Mouse (Mus musculus) limb, embryonic 10.5 days (tissue): ENCODE data around the gene Prmt3. TPM values are rescaled to one million over a fixed set of nuclear protein-coding genes. Genes with fewer than 3 reads are reported as not detected.

Source experiments
- DNase-seq: peaks from one replicate; pipeline ENCODE4 v3.0.0-alpha.2; 2017; ENCODE audit warnings: low spot score
- H3K27ac ChIP-seq: fragments of 300-500 bp; sonication (generic); 2 replicates; pipeline ENCODE4 v1.5.1; 2016; ENCODE audit warnings: mild to moderate bottlenecking
- H3K27me3 ChIP-seq: fragments of 300-500 bp; sonication (generic); 2 replicates; pipeline ENCODE4 v1.6.1; 2016; ENCODE audit warnings: low read depth, mild to moderate bottlenecking; ENCODE audit not compliant: poor library complexity, severe bottlenecking
- H3K36me3 ChIP-seq: fragments of 300-500 bp; sonication (generic); 2 replicates; pipeline ENCODE4 v1.6.1; 2016; ENCODE audit warnings: mild to moderate bottlenecking, moderate library complexity
- H3K4me1 ChIP-seq: fragments of 300-500 bp; sonication (generic); 2 replicates; pipeline ENCODE4 v1.6.1; 2016
- H3K4me3 ChIP-seq: fragments of 300-500 bp; sonication (generic); 2 replicates; pipeline ENCODE4 v1.5.1; 2016; ENCODE audit warnings: mild to moderate bottlenecking, moderate library complexity
- H3K9me3 ChIP-seq: fragments of 300-500 bp; sonication (generic); replicated peaks from 2 replicates; pipeline ENCODE4 v1.6.1; 2016; ENCODE audit warnings: mild to moderate bottlenecking
- WGBS: fragments of 180-500 bp; shearing (Covaris S2); methylation state at CpG from one replicate; pipeline ENCODE4 v1.1.7; 2016; 5-methylcytosine and 5-hydroxymethylcytosine counted together
- polyA plus RNA-seq: library from polyadenylated mRNA; unstranded; fragments of >200 nt; fragmentation: Nextera tagmentation; extraction: Ambion mirVana; gene quantifications from 2 replicates; pipeline ENCODE4 v1.2.1, GENCODE M21; 2016

Prmt3 gene
- polyA plus RNA-seq, 1 experiment from 2014 or later = 61.2 TPM

GRCm38 (mm10) chr7:49879051-49879450 is 100.9 kb downstream of the Prmt3 start:
- peaks cover 14% of the 10 kb centered on the region for H3K4me1 ChIP-seq
- H3K27me3 ChIP-seq = no peaks in the 10 kb centered on the region
- no peak overlapping the region for H3K27ac ChIP-seq
- WGBS = 83% methylated on average over 13 of the region's 13 CpGs
- DNase-seq = no peak
- H3K36me3 ChIP-seq = no peaks in the 10 kb centered on the region
- H3K9me3 ChIP-seq = no peaks in the 10 kb centered on the region
- H3K4me3 ChIP-seq = no peak overlapping the region

- no peaks in the 10 kb centered on the region for H3K9me3 ChIP-seq
- peaks cover 14% of the 10 kb centered on the region for H3K4me1 ChIP-seq
- DNase-seq = no peak
- no peaks in the 10 kb centered on the region for H3K27me3 ChIP-seq
- H3K36me3 ChIP-seq = no peaks in the 10 kb centered on the region
- H3K4me3 ChIP-seq = no peak overlapping the region
- no peak overlapping the region for H3K27ac ChIP-seq
- 82% methylated on average over 8 of the region's 8 CpGs for WGBS
Measured at GRCm38 (mm10) chr7:49879998-49880707, 102.0 kb downstream of the Prmt3 start.

GRCm38 (mm10) chr7:49882288-49882687 is 104.1 kb downstream of the Prmt3 start:
- DNase-seq = peak; percentile 30
- peaks cover 21% of the 10 kb centered on the region for H3K4me1 ChIP-seq
- no peaks in the 10 kb centered on the region for H3K27me3 ChIP-seq
- no peaks in the 10 kb centered on the region for H3K36me3 ChIP-seq
- WGBS = 43% methylated on average over 4 of the region's 4 CpGs
- H3K4me3 ChIP-seq = no peak overlapping the region
- H3K27ac ChIP-seq = no peak overlapping the region
- H3K9me3 ChIP-seq = no peaks in the 10 kb centered on the region

- H3K27me3 ChIP-seq = no peaks in the 10 kb centered on the region
- H3K9me3 ChIP-seq = no peaks in the 10 kb centered on the region
- 25% methylated on average over 16 of the region's 16 CpGs for WGBS
- no peaks in the 10 kb centered on the region for H3K36me3 ChIP-seq
- no peak overlapping the region for H3K27ac ChIP-seq
- H3K4me3 ChIP-seq = no peak overlapping the region
- DNase-seq = peak; percentile 36
- peaks cover 21% of the 10 kb centered on the region for H3K4me1 ChIP-seq
Measured at GRCm38 (mm10) chr7:49882694-49883389, 104.7 kb downstream of the Prmt3 start.

GRCm38 (mm10) chr7:49887776-49888390 is 109.7 kb downstream of the Prmt3 start:
- H3K27me3 ChIP-seq = no peaks in the 10 kb centered on the region
- DNase-seq = no peak
- no peaks in the 10 kb centered on the region for H3K9me3 ChIP-seq
- 72% methylated on average over 2 of the region's 2 CpGs for WGBS
- H3K4me1 ChIP-seq = peaks cover 10% of the 10 kb centered on the region
- no peaks in the 10 kb centered on the region for H3K36me3 ChIP-seq
- H3K4me3 ChIP-seq = no peak overlapping the region
- no peak overlapping the region for H3K27ac ChIP-seq

- DNase-seq = no peak
- H3K27ac ChIP-seq = no peak overlapping the region
- H3K4me3 ChIP-seq = no peak overlapping the region
- no peaks in the 10 kb centered on the region for H3K9me3 ChIP-seq
- H3K4me1 ChIP-seq = peaks cover under 1% of the 10 kb centered on the region; the same call in 1 of the 2 replicates
- 73% methylated on average over 2 of the region's 2 CpGs for WGBS
- no peaks in the 10 kb centered on the region for H3K36me3 ChIP-seq
- no peaks in the 10 kb centered on the region for H3K27me3 ChIP-seq
Measured at GRCm38 (mm10) chr7:49894786-49895185, 116.6 kb downstream of the Prmt3 start.

GRCm38 (mm10) chr7:49895296-49895695 is 117.2 kb downstream of the Prmt3 start:
- 78% methylated on average over 6 of the region's 6 CpGs for WGBS
- no peaks in the 10 kb centered on the region for H3K9me3 ChIP-seq
- DNase-seq = no peak

GRCm38 (mm10) chr7:49902003-49902552 is 123.9 kb downstream of the Prmt3 start:
- WGBS = 51% methylated on average over 9 of the region's 9 CpGs
- DNase-seq = no peak
- no peaks in the 10 kb centered on the region for H3K9me3 ChIP-seq
- peaks cover 24% of the 10 kb centered on the region for H3K4me1 ChIP-seq
- H3K36me3 ChIP-seq = no peaks in the 10 kb centered on the region
- no peak overlapping the region for H3K27ac ChIP-seq
- peaks cover 45% of the 10 kb centered on the region for H3K27me3 ChIP-seq
- no peak overlapping the region for H3K4me3 ChIP-seq

More at GRCm38 (mm10) chr7:49895296-49895695, 117.2 kb downstream of the Prmt3 start:
- Histone ChIP-seq H3K4me1 (peaks cover 6% of the 10 kb centered on the region), H3K4me3 (no peak overlapping the region), H3K27me3 (no peaks in the 10 kb centered on the region), H3K27ac (no peak overlapping the region), H3K36me3 (no peaks in the 10 kb centered on the region)

- Histone ChIP-seq H3K36me3 (no peaks in the 10 kb centered on the region), H3K27ac (no peak overlapping the region), H3K4me3 (no peak overlapping the region), H3K27me3 (peaks cover 99% of the 10 kb centered on the region), H3K4me1 (peaks cover 8% of the 10 kb centered on the region; the same call in 1 of the 2 replicates), H3K9me3 (no peaks in the 10 kb centered on the region)
- WGBS = 2% methylated on average over 28 of the region's 28 CpGs
- DNase-seq = no peak
Measured at GRCm38 (mm10) chr7:49907191-49908171, 129.3 kb downstream of the Prmt3 start.

Other genes with a start within 250 kb of the Prmt3 start
- gene Dbx1, start 141.5 kb upstream of the Prmt3 start, polyA plus RNA-seq = not detected in 2 replicates
- gene Htatip2, start 19.2 kb upstream of the Prmt3 start, polyA plus RNA-seq = 2.7 and 4.1 TPM in 2 replicates
- 0.03 TPM in 1 of 2 replicates, not detected in the other for gene Slc6a5, start 131.8 kb downstream of the Prmt3 start, polyA plus RNA-seq
- 0.55 and 0.74 TPM in 2 replicates for gene Nell1, start 196.5 kb downstream of the Prmt3 start, polyA plus RNA-seq